Mouse (Mus musculus) liver, adult 2 months (tissue): Measurements from ENCODE around the gene Arhgdib.

Experiments
- CTCF ChIP-seq: fragments of 200-500 bp; IDR thresholded peaks from 2 replicates; pipeline ENCODE4 v1.5.1; 2011; ENCODE audit warnings: low read depth, low read length, control low read depth
- POLR2A ChIP-seq: fragments of 200-500 bp; IDR thresholded peaks from 2 replicates; pipeline ENCODE4 v1.6.1; 2011; ENCODE audit warnings: low read length, control low read depth; ENCODE audit not compliant: insufficient read depth; ENCODE audit errors: extremely low read depth

DNA sequence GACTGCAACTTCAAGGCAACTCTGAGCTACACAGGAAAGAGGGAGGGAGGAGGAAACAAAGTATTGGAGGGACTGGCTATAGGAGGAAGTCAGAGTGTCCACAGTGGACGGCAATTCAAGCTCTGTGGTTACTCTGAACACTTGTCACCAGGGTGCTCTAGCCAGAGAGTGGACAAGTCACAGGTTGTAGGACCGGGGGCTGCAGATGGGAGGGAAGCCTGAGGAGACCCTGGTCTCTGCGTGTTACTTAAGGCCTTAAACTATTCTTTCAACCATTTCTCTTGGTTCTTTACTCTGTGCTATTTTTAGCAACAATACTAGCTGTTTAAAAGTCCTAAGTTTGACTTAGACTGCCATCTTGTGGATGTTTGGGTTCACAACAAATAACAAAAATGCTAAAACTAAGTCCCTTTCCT lies 38.6 kb upstream of the Arhgdib start:
- peak; percentile 64 for TF ChIP-seq CTCF
- no peak for TF ChIP-seq POLR2A
